In the genomic region with DNA sequence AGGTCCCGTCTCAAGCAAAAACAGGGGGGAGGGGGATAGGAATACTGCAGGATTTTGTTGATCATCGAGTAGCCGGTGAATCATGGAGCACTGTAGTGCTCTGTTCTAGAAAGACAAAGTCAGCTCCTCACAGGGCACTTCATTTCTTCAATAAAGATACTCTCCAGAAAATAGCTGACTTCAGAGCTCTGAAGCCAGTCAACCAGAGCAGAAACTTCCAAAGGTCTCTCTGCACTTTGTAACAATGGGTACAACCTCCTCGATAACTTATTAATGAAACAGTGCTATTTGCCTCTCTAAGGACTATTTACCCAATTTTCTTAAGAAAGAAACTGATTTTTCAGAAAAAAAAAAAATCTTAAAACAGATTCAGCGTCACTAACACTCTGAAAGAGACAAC, we compare ENCODE assay signal across 22 mouse cellular contexts.
"Had no signal": no experiment of that assay in that cellular context is flagged by ENCODE, and none has a peak within 500 bp of the region (broad histone marks: within the 10 kb centered on the region; RNA-seq: fewer than 3 reads in every experiment).

No protein-coding gene starts in this region.

- H3K27me3 ChIP-seq: heart, embryonic 13.5 days; heart, embryonic 15.5 days; hindbrain, embryonic 13.5 days; hindbrain, embryonic 15.5 days; limb, embryonic 13.5 days; limb, embryonic 15.5 days; liver, embryonic 12.5 days had no signal

- H3K9ac ChIP-seq: forebrain, postnatal 0 days; heart, embryonic 13.5 days; heart, embryonic 15.5 days; hindbrain, embryonic 13.5 days; hindbrain, embryonic 15.5 days; limb, embryonic 13.5 days; limb, embryonic 15.5 days; liver, embryonic 12.5 days; liver, embryonic 14.5 days had no signal

- H3K27ac ChIP-seq: heart, adult 2 months; heart, embryonic 13.5 days; heart, embryonic 15.5 days; hindbrain, embryonic 13.5 days; hindbrain, embryonic 15.5 days; hindbrain, postnatal 0 days; limb, embryonic 13.5 days; limb, embryonic 15.5 days; liver, embryonic 12.5 days; liver, embryonic 14.5 days had no signal

- ATAC-seq: forebrain, postnatal 0 days; hindbrain, postnatal 0 days; intestine, embryonic 16.5 days; liver, embryonic 12.5 days had no signal

- DNase-seq: forebrain, postnatal 0 days; gastrocnemius, postnatal 14 days; gastrocnemius, postnatal 36 days; heart, adult 11 months; heart, adult 2 months; heart, postnatal 14 days; heart, postnatal 36 days; kidney, postnatal 25 days; layer of hippocampus, adult 9-11 months; layer of hippocampus, postnatal 36 days; left cerebral cortex, postnatal 4 days had no signal

- H3K4me3 ChIP-seq: heart, adult 2 months; heart, embryonic 13.5 days; heart, embryonic 15.5 days; hindbrain, embryonic 13.5 days; hindbrain, embryonic 15.5 days; limb, embryonic 13.5 days; limb, embryonic 15.5 days; liver, embryonic 12.5 days had no signal

- H3K4me2 ChIP-seq: heart, embryonic 11.5 days; heart, embryonic 13.5 days; heart, embryonic 15.5 days; hindbrain, embryonic 13.5 days; hindbrain, embryonic 15.5 days; limb, embryonic 13.5 days; limb, embryonic 15.5 days; liver, embryonic 12.5 days had no signal

- H3K4me1 ChIP-seq: heart, embryonic 15.5 days; hindbrain, embryonic 13.5 days; hindbrain, embryonic 15.5 days; limb, embryonic 13.5 days; limb, embryonic 15.5 days; liver, embryonic 12.5 days had no signal

- H3K9me3 ChIP-seq: heart, embryonic 13.5 days; heart, embryonic 15.5 days; hindbrain, embryonic 13.5 days; hindbrain, embryonic 15.5 days; limb, embryonic 13.5 days; limb, embryonic 15.5 days; liver, embryonic 12.5 days had no signal
